Mouse (Mus musculus) embryonic facial prominence, embryonic 12.5 days (tissue): Measurements from ENCODE around the gene Ss18l2. TPM values are rescaled to one million over a fixed set of nuclear protein-coding genes. Genes with fewer than 3 reads are reported as not detected.
A peak's percentile ranks its signal among the peaks of the same experiment; 100 is the strongest.

Source experiments
- ATAC-seq: fragments of 200-750 bp; cut with Nextera tagmentation; 2 replicates; pipeline ENCODE4 v1.8.0; 2017; ENCODE audit not compliant: insufficient number of reproducible peaks, insufficient read depth, low FRiP score, low TSS enrichment
- H3K27ac ChIP-seq: fragments of 300-500 bp; sonication (generic); 2 replicates; pipeline ENCODE4 v1.5.1; 2016; ENCODE audit warnings: mild to moderate bottlenecking
- H3K27me3 ChIP-seq: fragments of 300-500 bp; sonication (generic); 2 replicates; pipeline ENCODE4 v1.6.1; 2016; ENCODE audit warnings: mild to moderate bottlenecking, moderate library complexity
- H3K36me3 ChIP-seq: fragments of 300-500 bp; sonication (generic); 2 replicates; pipeline ENCODE4 v1.6.1; 2016; ENCODE audit warnings: mild to moderate bottlenecking
- H3K4me1 ChIP-seq: fragments of 300-500 bp; sonication (generic); 2 replicates; pipeline ENCODE4 v1.6.1; 2016
- H3K4me2 ChIP-seq: fragments of 300-500 bp; sonication (generic); replicated peaks from 2 replicates; pipeline ENCODE4 v1.6.1; 2016; ENCODE audit warnings: mild to moderate bottlenecking, moderate library complexity
- H3K4me3 ChIP-seq: fragments of 300-500 bp; sonication (generic); 2 replicates; pipeline ENCODE4 v1.5.1; 2016; ENCODE audit warnings: mild to moderate bottlenecking
- H3K9ac ChIP-seq: fragments of 300-500 bp; sonication (generic); 2 replicates; pipeline ENCODE4 v1.6.1; 2016; ENCODE audit warnings: mild to moderate bottlenecking, moderate library complexity
- H3K9me3 ChIP-seq: fragments of 300-500 bp; sonication (generic); 2 replicates; pipeline ENCODE4 v1.6.1; 2016; ENCODE audit warnings: mild to moderate bottlenecking, moderate library complexity
- WGBS: fragments of 180-500 bp; shearing (Covaris S2); methylation state at CpG from one replicate; pipeline ENCODE4 v1.1.7; 2016; 5-methylcytosine and 5-hydroxymethylcytosine counted together
- polyA plus RNA-seq: library from polyadenylated mRNA; unstranded; fragments of >200 nt; fragmentation: Nextera tagmentation; extraction: Ambion mirVana; gene quantifications from 2 replicates; pipeline ENCODE4 v1.2.1, GENCODE M21; 2016

The Ss18l2 gene
- polyA plus RNA-seq, 1 experiment from 2014 or later: 96.2 TPM

- peaks cover 16% of the 10 kb centered on the region for H3K4me1 ChIP-seq
- H3K9ac ChIP-seq: peak within 1 kb of the TSS; percentile 73
- peak within 1 kb of the TSS; percentile 93 for H3K4me2 ChIP-seq
- peak within 1 kb of the TSS; percentile 75 for H3K27ac ChIP-seq
- H3K27me3 ChIP-seq: no peaks in the 10 kb centered on the region
- ATAC-seq: peak; percentile 97
- H3K36me3 ChIP-seq: no peaks in the 10 kb centered on the region
- 1% methylated on average over 56 of the region's 69 CpGs for WGBS
- H3K9me3 ChIP-seq: no peaks in the 10 kb centered on the region
- peak within 1 kb of the TSS; percentile 69 for H3K4me3 ChIP-seq
Measured at GRCm38 (mm10) chr9:121704646-121705625, 5.2 kb upstream of the Ss18l2 start, which contains the start of gene Sec22c. Gene Sec22c (minus strand): TSS chr9:121705490.

- ATAC-seq: no peak
- Histone ChIP-seq H3K4me2 (0 out of 2 replicates have a peak overlapping the region, but pooled peaks have one; percentile 93), H3K27ac (no peak overlapping the region), H3K4me1 (peaks cover 21% of the 10 kb centered on the region), H3K27me3 (no peaks in the 10 kb centered on the region), H3K9me3 (no peaks in the 10 kb centered on the region), H3K9ac (peak overlapping the region; percentile 73; the same call in 1 of the 2 replicates), H3K36me3 (no peaks in the 10 kb centered on the region), H3K4me3 (no peak overlapping the region)
- WGBS: 79% methylated on average over 6 of the region's 6 CpGs
Measured at GRCm38 (mm10) chr9:121706029-121706675, 4.0 kb upstream of the Ss18l2 start.

GRCm38 (mm10) chr9:121707801-121708200 is 2.3 kb upstream of the Ss18l2 start:
- Histone ChIP-seq H3K4me3 (no peak overlapping the region), H3K27me3 (no peaks in the 10 kb centered on the region), H3K9ac (no peak overlapping the region), H3K9me3 (no peaks in the 10 kb centered on the region), H3K27ac (no peak overlapping the region), H3K36me3 (peaks cover under 1% of the 10 kb centered on the region; the same call in 1 of the 2 replicates), H3K4me2 (no peak overlapping the region), H3K4me1 (peaks cover 29% of the 10 kb centered on the region)
- no peak for ATAC-seq
- WGBS: 67% methylated on average over 6 of the region's 6 CpGs

GRCm38 (mm10) chr9:121708506-121709486 is 1.3 kb upstream of the Ss18l2 start:
- Histone ChIP-seq H3K36me3 (peaks cover 10% of the 10 kb centered on the region; the same call in 1 of the 2 replicates), H3K9me3 (no peaks in the 10 kb centered on the region), H3K4me1 (peaks cover 29% of the 10 kb centered on the region), H3K4me3 (no peak overlapping the region), H3K27me3 (no peaks in the 10 kb centered on the region), H3K4me2 (no peak overlapping the region), H3K9ac (no peak overlapping the region), H3K27ac (no peak overlapping the region)
- no peak for ATAC-seq
- 63% methylated on average over 7 of the region's 7 CpGs for whole genome bisulfite sequencing

GRCm38 (mm10) chr9:121710584-121710975 is 451 bp downstream of the Ss18l2 start:
- H3K36me3 ChIP-seq: peaks cover 10% of the 10 kb centered on the region; the same call in 1 of the 2 replicates
- H3K27ac ChIP-seq: peak overlapping the region; percentile 92
- under 1% methylated on average over 18 of the region's 18 CpGs for WGBS
- no peaks in the 10 kb centered on the region for H3K9me3 ChIP-seq
- H3K4me2 ChIP-seq: peak overlapping the region; percentile 82
- H3K27me3 ChIP-seq: no peaks in the 10 kb centered on the region
- H3K4me1 ChIP-seq: peaks cover 18% of the 10 kb centered on the region
- H3K4me3 ChIP-seq: peak overlapping the region; percentile 91
- 0 out of 2 replicates have a peak, but pooled peaks have one; percentile 2 for ATAC-seq
- H3K9ac ChIP-seq: peak overlapping the region; percentile 89

- H3K9me3 ChIP-seq: no peaks in the 10 kb centered on the region
- H3K4me1 ChIP-seq: peaks cover 7% of the 10 kb centered on the region; the same call in 1 of the 2 replicates
- no peak overlapping the region for H3K27ac ChIP-seq
- H3K36me3 ChIP-seq: peaks cover 10% of the 10 kb centered on the region
- H3K4me2 ChIP-seq: no peak overlapping the region
- no peak overlapping the region for H3K4me3 ChIP-seq
- H3K27me3 ChIP-seq: no peaks in the 10 kb centered on the region
- ATAC-seq: no peak
- 81% methylated on average over 2 of the region's 2 CpGs for WGBS
- H3K9ac ChIP-seq: no peak overlapping the region
Measured at GRCm38 (mm10) chr9:121717048-121717447, 6.9 kb downstream of the Ss18l2 start.

GRCm38 (mm10) chr9:121718070-121718705 is 8.1 kb downstream of the Ss18l2 start:
- no peaks in the 10 kb centered on the region for H3K9me3 ChIP-seq
- H3K27me3 ChIP-seq: no peaks in the 10 kb centered on the region
- peak overlapping the region; percentile 98 for H3K9ac ChIP-seq
- H3K4me2 ChIP-seq: peak overlapping the region; percentile 88
- peak overlapping the region; percentile 91 for H3K27ac ChIP-seq
- ATAC-seq: 0 out of 2 replicates have a peak, but pooled peaks have one; percentile 1
- H3K4me3 ChIP-seq: peak overlapping the region; percentile 98
- peaks cover 6% of the 10 kb centered on the region for H3K36me3 ChIP-seq
- WGBS: 64% methylated on average over 15 of the region's 15 CpGs
- H3K4me1 ChIP-seq: peaks cover 7% of the 10 kb centered on the region; the same call in 1 of the 2 replicates

GRCm38 (mm10) chr9:121718792-121719318 is 8.7 kb downstream of the Ss18l2 start, which contains the start of gene Nktr:
Gene Nktr (plus strand): TSS chr9:121719169.
- H3K4me1 ChIP-seq: peaks cover 7% of the 10 kb centered on the region; the same call in 1 of the 2 replicates
- ATAC-seq: peak; percentile 98
- H3K4me3 ChIP-seq: peak within 1 kb of the TSS; percentile 98
- under 1% methylated on average over 47 of the region's 61 CpGs for WGBS
- no peaks in the 10 kb centered on the region for H3K27me3 ChIP-seq
- H3K36me3 ChIP-seq: no peaks in the 10 kb centered on the region; the same call in none of the 2 replicates
- H3K9ac ChIP-seq: peak within 1 kb of the TSS; percentile 98
- H3K9me3 ChIP-seq: no peaks in the 10 kb centered on the region
- peak within 1 kb of the TSS; percentile 96 for H3K27ac ChIP-seq
- peak within 1 kb of the TSS; percentile 88 for H3K4me2 ChIP-seq

- H3K27me3 ChIP-seq: no peaks in the 10 kb centered on the region
- under 1% methylated on average over 74 of the region's 87 CpGs for WGBS
- H3K27ac ChIP-seq: peak overlapping the region; percentile 96
- peak overlapping the region; percentile 98 for H3K4me3 ChIP-seq
- H3K4me1 ChIP-seq: peaks cover 7% of the 10 kb centered on the region; the same call in 1 of the 2 replicates
- ATAC-seq: peak; percentile 76
- H3K9ac ChIP-seq: peak overlapping the region; percentile 98
- H3K36me3 ChIP-seq: no peaks in the 10 kb centered on the region; the same call in 1 of the 2 replicates
- H3K9me3 ChIP-seq: no peaks in the 10 kb centered on the region
- H3K4me2 ChIP-seq: peak overlapping the region; percentile 88
Measured at GRCm38 (mm10) chr9:121719347-121720331, 9.5 kb downstream of the Ss18l2 start.
